Mouse (Mus musculus): ENCODE measurements around the gene Gm4565.
"Not testable (repeated sequence)": the region's sequence is repeated elsewhere in the genome, so short reads cannot be mapped to it uniquely, and the experiment has no call there.

Gm4565 gene

GRCm38 (mm10) chr7:22588027-22588426, at the start of gene Gm4565:
Gene Gm4565 (minus strand): TSS chr7:22588127.
- DNase-seq (ENCODE audit: low spot score): not testable (repeated sequence)

DNA sequence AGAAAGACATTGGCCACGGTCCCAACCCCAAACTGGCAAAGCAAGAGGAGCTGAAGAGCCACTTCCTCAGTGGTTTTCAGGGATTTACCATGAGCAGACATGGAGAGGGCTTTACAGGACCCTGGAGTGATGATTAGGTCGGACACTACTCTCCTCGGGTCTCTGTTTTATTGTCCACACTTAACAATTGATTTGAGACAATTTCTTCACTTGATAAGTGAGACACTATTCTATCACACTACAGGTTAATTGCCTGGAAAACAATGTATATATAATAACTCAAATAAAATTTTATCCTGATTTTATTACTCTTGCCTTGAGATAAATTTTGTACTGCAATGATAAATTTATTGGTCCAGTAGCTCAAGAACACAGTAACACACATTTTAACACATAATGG, 22.7 kb downstream of the Gm4565 start, which contains the start of gene Gm4201:
Gm4201 (minus strand) TSS at position 101 of the 400 bp plus-strand sequence.
- DNase-seq (ENCODE audit: low spot score): not testable (repeated sequence)

- DNase-seq (ENCODE audit: low spot score): not testable (repeated sequence)
Measured at GRCm38 (mm10) chr7:22534787-22535186, 53.1 kb downstream of the Gm4565 start, which contains the start of gene Gm8677. Gene Gm8677 (minus strand): TSS chr7:22534887.
